Mouse (Mus musculus): ENCODE measurements around the gene Smim7.
A peak's percentile ranks its signal among the peaks of the same experiment; 100 is the strongest.

The Smim7 gene

DNA sequence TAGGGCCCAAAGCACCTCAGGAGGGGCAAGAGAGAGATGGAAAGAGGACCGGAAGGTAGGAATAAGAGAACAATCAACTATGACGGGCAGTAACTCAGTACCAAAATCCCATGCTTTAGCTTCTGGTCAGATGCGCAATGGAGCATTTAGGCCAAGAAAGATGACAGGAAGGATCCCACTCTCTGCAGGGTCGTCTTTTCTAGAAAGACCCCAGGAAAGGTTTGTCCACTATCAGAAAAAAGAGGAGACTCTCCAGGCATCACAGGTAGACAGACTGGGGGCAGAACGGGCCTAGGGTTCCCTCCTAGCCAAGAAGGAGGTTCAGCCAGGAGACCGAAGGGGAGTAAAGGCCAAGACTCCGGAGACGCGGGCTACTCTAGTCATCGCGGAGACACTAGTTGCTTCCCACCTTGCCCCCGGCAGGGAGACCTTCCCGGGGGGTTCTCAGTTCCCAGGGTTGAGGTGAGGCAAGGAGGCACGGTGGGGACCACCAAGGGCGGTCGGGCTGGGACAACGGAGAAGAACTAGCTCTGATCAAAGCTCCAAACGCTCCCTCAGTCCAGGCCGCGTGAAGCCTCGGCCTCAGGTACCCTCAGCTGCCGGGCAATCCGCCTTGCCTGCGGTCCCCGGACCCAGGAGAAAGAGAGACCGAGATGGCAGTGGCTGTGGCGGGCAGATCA is 23.6 kb downstream of the Smim7 start:
- peak; percentile 62 for DNase-seq

DNA sequence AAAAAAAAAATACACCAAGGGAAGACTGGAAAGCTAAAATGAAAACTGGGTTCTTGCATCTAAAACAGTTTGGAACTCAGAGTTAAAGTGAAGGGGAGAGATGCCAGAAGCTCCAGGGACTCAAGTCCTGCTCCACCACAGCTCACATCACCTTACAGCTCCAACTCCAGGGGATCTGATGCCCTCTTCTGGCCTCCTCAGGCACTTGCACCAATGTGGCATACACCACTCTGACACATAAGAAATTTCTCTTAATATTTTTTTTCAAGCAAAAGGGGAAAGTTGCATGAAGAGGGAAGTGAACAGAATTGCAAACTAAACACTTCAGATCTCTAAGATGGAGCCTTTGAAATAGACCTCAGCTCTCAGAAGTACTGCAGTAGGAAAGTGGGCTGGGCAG is 31.7 kb downstream of the Smim7 start:
- no peak for DNase-seq

DNA sequence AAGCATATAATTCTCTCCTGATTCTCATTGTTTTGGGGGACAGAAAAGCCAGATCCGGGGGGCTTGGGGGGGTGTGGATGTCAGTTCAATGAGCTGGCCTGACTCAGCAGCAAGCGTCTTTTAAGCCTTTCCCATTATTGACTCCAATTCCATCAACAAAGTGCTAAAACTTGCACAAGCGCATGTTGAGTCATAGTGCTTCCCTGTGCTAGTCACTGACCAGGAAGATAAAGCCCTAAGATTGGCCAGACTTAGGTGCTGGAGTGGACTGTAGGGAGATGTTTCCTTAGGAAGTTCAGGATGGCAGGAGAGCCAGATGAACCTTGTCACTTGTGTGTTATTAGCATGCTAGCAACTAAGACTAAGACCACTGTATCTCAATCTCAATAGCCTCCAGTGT is 36.0 kb downstream of the Smim7 start:
- DNase-seq, result no peak

DNA sequence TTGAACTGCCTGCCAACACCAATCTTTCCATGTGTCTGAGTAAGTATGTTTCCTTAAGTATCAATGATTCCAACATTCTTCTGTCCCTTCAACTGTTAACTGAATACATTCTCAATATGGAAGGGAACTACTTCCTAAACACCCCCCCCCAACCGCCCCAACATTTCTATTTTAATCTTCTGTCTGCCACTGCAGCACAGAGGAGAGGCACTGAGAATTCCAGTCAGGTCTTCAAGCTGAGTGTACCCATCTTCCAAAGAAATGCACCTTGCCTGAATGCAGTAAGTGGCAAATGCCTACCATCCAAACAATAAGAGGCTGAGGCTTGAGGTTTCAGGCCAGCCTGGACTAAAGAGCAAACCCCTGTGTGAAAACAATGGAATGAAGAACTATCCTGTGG is 38.8 kb downstream of the Smim7 start:
- DNase-seq, result no peak

DNA sequence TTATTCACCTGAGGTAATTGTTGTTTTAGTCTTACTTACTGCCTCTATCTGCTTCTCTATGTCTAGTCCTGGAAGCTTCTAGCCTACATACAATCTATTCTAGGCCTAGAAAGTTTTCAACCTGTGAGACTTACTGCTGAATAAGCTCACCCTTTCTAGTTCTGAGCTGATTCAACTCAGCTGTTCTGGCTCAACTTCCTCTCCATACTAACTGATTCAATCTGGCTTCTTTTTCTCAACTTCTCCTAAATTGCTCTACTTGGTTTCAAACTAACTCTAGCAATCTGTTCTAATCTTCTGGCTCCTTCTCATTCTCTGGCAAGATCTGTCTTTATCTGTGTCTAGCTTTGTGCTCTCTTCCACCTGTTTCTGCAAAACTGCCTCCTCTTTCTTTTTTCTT is 49.0 kb downstream of the Smim7 start:
- no peak for DNase-seq

DNA sequence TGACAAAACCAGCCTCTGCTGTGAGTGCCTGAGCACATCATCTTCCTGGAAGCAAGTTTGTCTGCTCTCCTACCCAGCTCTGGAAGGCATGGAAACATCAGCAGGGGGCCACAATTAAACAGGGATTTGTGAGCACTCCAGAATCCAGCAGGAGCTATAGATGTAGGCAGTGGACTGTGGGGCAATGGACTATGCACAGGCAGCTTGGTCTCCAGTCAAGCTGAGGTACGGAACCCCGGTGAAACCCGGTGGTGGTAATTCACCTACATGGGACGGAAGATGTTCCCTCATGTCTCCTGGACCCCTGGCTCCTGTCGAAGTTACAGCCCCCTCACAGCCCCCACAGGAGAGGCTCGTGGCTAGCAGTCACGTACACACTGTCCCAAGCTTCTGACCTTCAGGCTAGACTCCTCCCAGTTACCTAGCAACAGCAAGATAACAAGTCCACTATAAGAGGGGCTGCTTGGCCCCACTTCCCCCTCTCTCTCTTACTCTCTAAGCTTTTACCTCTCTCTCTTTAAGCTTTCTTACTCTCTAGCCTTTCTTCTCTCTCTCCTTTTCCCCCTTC is 53.4 kb downstream of the Smim7 start:
- no peak for DNase-seq
